Mouse (Mus musculus) heart, adult 2 months (tissue): ENCODE measurements around the gene Tbc1d17.

Source experiments
- CTCF ChIP-seq: fragments of 200-600 bp; IDR thresholded peaks from 2 replicates; pipeline ENCODE4 v1.8.1; 2022; ENCODE audit warnings: antibody characterized with exemption, mild to moderate bottlenecking, moderate library complexity
- EP300 ChIP-seq: fragments of 200-500 bp; IDR thresholded peaks from 2 replicates; pipeline ENCODE4 v1.6.1; 2011; ENCODE audit warnings: low read depth, low read length, control low read depth; ENCODE audit not compliant: insufficient read depth
- POLR2A ChIP-seq: fragments of 200-500 bp; IDR thresholded peaks from 2 replicates; pipeline ENCODE4 v1.6.1; 2011; ENCODE audit warnings: mild to moderate bottlenecking, low read depth, low read length, control low read depth; ENCODE audit not compliant: insufficient read depth

- TF ChIP-seq CTCF: no peak
- TF ChIP-seq POLR2A: no peak
- no peak for TF ChIP-seq EP300
Measured at GRCm38 (mm10) chr7:44841825-44842463, 6.9 kb downstream of the Tbc1d17 start.
